Mouse (Mus musculus): Measurements from ENCODE around the gene Adamts1. TPM values are rescaled to one million over a fixed set of nuclear protein-coding genes. Genes with fewer than 3 reads are reported as not detected.

Gene Adamts1
- polyA plus RNA-seq (2016; fragmentation: Nextera tagmentation; extraction: Ambion mirVana): 22.8 and 26.7 TPM in 2 replicates

DNA sequence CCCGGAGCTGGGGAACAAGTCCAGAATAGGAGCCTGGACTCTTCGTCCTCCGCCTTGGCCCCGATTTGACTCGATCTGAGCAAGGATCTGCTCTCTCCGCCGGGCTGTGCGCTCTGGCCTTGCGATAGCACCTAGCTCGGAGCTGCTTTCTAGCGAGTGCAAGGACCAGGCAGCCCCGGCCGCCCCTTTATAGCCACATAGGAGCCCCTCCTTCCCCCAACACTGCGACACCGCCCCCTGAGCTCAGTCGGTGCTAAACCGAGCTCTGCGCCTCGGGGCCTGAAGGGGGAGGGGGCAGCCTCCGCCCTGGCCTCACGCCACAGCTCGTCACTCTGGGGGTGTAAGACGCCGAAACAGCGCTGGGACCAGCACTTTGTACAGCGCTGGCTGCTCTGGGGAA, at the start of gene Adamts1:
Gene Adamts1 (minus strand): TSS at position 160 of the 400 bp plus-strand sequence.
- WGBS: 1% methylated on average over 26 of the region's 26 CpGs
- peak; percentile 78 for ATAC-seq (ENCODE audit: low FRiP score)

DNA sequence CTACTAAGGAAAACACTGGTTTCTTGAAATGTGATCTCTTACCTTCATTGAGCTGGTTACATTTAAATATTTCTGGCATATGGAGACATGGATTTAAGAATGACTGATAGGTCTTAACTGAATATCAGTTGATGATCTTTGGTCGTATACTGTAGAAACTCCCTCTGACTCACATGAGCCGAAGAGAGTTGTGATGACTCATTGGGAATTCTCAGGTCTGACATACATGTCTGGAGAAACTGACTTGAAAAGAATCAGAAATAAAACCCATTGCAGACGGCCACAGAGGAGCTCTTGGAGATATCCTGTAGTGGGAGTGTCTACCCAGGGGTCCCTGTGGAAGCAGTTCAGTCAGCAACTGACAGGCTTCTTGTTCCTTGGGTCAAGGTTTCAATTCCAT, 24.2 kb upstream of the Adamts1 start:
- no peaks in the 10 kb centered on the region for H3K27me3 ChIP-seq
- H3K9ac ChIP-seq: no peak overlapping the region
- no peak for ATAC-seq (ENCODE audit: low FRiP score)
- WGBS: 75% methylated on average over 3 of the region's 3 CpGs
- H3K4me1 ChIP-seq: no peaks in the 10 kb centered on the region
- H3K4me3 ChIP-seq: no peak overlapping the region
- no peak overlapping the region for H3K4me2 ChIP-seq (replicated peaks)
- H3K27ac ChIP-seq: no peak overlapping the region
- no peaks in the 10 kb centered on the region for H3K36me3 ChIP-seq
- no peaks in the 10 kb centered on the region for H3K9me3 ChIP-seq (replicated peaks)

More for the DNA sequence above, at the start of gene Adamts1:
- Histone ChIP-seq H3K4me2 (replicated peaks) (peak within 1 kb of the TSS; percentile 99), H3K27ac (peak within 1 kb of the TSS; percentile 77), H3K27me3 (no peaks in the 10 kb centered on the region), H3K36me3 (peaks cover 3% of the 10 kb centered on the region; the same call in 1 of the 2 replicates), H3K9ac (peak within 1 kb of the TSS; percentile 70), H3K4me3 (peak within 1 kb of the TSS; percentile 62), H3K9me3 (replicated peaks) (no peaks in the 10 kb centered on the region), H3K4me1 (peaks cover 14% of the 10 kb centered on the region)

DNA sequence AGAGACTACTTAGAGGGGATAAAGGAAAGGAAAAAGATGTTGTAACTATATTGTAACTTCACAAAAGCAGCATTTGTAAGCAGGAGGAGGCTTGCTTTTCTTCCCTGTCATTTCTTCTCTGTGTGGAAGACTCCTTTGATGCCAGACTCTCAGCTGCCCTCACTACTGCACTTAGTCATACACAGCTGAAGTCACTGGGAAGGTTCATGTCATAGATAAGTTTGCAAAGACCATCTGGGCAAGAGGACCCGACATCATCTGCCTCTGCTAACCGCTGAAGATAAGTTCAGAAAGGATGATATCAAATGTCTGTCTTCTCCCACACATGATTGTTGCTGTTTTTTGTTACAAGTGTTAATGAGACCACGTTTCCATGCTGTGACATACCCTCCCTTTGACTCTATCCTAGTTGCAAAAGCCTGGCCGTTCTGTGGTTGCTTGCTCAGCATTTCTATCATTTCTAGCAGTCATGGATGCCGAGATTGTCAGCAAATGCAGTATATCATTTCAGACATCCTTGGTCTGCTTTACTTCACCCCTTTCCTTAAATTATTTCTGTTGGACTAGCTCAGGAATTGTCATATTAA, 19.5 kb upstream of the Adamts1 start:
- H3K4me3 ChIP-seq: no peak overlapping the region
- no peak overlapping the region for H3K27ac ChIP-seq
- H3K36me3 ChIP-seq: no peaks in the 10 kb centered on the region
- ATAC-seq (ENCODE audit: low FRiP score): no peak
- H3K27me3 ChIP-seq: no peaks in the 10 kb centered on the region
- H3K4me2 ChIP-seq (replicated peaks): no peak overlapping the region
- WGBS: 82% methylated on average over 5 of the region's 5 CpGs
- H3K9ac ChIP-seq: no peak overlapping the region
- H3K9me3 ChIP-seq (replicated peaks): no peaks in the 10 kb centered on the region
- H3K4me1 ChIP-seq: no peaks in the 10 kb centered on the region

- H3K4me2 ChIP-seq (replicated peaks): no peak overlapping the region
- no peak overlapping the region for H3K27ac ChIP-seq
- H3K4me3 ChIP-seq: no peak overlapping the region
- H3K9ac ChIP-seq: no peak overlapping the region
- H3K9me3 ChIP-seq (replicated peaks): no peaks in the 10 kb centered on the region
- 0 out of 2 replicates have a peak, but pooled peaks have one; percentile 35 for ATAC-seq (ENCODE audit: low FRiP score)
- no peaks in the 10 kb centered on the region for H3K4me1 ChIP-seq
- no peaks in the 10 kb centered on the region for H3K36me3 ChIP-seq
- WGBS: 62% methylated on average over 5 of the region's 5 CpGs
- H3K27me3 ChIP-seq: no peaks in the 10 kb centered on the region
Observed at GRCm38 (mm10) chr16:85819808-85820458, 17.0 kb upstream of the Adamts1 start.

GRCm38 (mm10) chr16:85814116-85814515, 11.2 kb upstream of the Adamts1 start:
- H3K36me3 ChIP-seq: no peaks in the 10 kb centered on the region
- no peaks in the 10 kb centered on the region for H3K27me3 ChIP-seq
- no peak overlapping the region for H3K4me2 ChIP-seq (replicated peaks)
- no peak overlapping the region for H3K9ac ChIP-seq
- WGBS: 91% methylated on average over 2 of the region's 2 CpGs
- no peak overlapping the region for H3K4me3 ChIP-seq
- no peak for ATAC-seq (ENCODE audit: low FRiP score)
- H3K27ac ChIP-seq: no peak overlapping the region
- H3K4me1 ChIP-seq: no peaks in the 10 kb centered on the region
- H3K9me3 ChIP-seq (replicated peaks): no peaks in the 10 kb centered on the region

DNA sequence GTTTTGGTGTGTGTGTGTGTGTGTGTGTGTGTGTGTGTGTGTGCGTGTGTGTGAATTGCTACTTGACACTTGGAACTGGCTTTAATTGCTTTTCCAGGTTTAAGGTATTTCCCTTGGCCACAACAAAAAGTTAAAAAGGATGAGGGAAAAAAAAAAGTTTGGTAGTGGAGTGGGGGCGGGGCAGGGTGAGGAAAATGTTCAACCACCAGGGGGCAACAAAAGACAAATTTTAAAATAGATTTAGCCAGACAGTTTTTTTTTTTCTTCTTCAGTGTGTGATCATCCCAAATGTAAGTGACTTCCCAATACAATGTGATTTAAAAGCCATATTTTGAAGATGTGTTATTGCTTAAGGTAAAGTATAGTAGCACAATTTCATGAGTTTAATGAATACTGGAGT, 4.7 kb upstream of the Adamts1 start:
- Histone ChIP-seq H3K9me3 (replicated peaks) (no peaks in the 10 kb centered on the region), H3K27ac (no peak overlapping the region), H3K4me3 (no peak overlapping the region), H3K27me3 (no peaks in the 10 kb centered on the region), H3K4me2 (replicated peaks) (peak overlapping the region; percentile 11; the same call in 1 of the 2 replicates), H3K36me3 (no peaks in the 10 kb centered on the region), H3K9ac (no peak overlapping the region), H3K4me1 (peaks cover 6% of the 10 kb centered on the region; the same call in 1 of the 2 replicates)
- WGBS: 20% methylated on average over 2 of the region's 2 CpGs
- ATAC-seq (ENCODE audit: low FRiP score): no peak

DNA sequence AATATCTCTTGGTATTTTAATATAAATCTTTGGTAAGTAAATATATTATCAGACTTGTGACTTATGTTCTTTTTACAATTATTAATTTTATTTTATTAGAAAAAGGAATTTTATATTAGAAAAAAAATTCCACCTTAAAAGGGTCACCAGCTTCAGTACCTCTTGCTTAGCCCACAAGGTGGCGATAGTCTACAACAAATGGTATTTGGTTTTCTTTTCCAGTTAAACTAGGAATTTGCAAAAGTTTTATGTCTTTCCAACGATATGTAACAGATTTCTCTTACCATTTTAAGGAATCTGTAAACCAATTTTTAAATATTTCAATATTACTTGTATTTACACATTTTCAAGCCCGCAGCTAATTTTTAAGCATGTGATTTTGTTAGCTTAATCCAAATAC, 4.2 kb upstream of the Adamts1 start:
- 22% methylated on average over 3 of the region's 3 CpGs for WGBS
- no peak overlapping the region for H3K4me3 ChIP-seq
- no peaks in the 10 kb centered on the region for H3K9me3 ChIP-seq (replicated peaks)
- peaks cover 9% of the 10 kb centered on the region for H3K4me1 ChIP-seq
- H3K27ac ChIP-seq: no peak overlapping the region
- ATAC-seq (ENCODE audit: low FRiP score): no peak
- H3K27me3 ChIP-seq: no peaks in the 10 kb centered on the region
- H3K4me2 ChIP-seq (replicated peaks): 0 out of 2 replicates have a peak overlapping the region, but pooled peaks have one; percentile 11
- H3K9ac ChIP-seq: no peak overlapping the region
- no peaks in the 10 kb centered on the region for H3K36me3 ChIP-seq

- no peak overlapping the region for H3K4me2 ChIP-seq (replicated peaks)
- H3K4me1 ChIP-seq: peaks cover 14% of the 10 kb centered on the region
- no peak overlapping the region for H3K4me3 ChIP-seq
- WGBS: 91% methylated on average over 2 of the region's 2 CpGs
- no peaks in the 10 kb centered on the region for H3K36me3 ChIP-seq
- H3K27me3 ChIP-seq: no peaks in the 10 kb centered on the region
- no peak overlapping the region for H3K27ac ChIP-seq
- no peak overlapping the region for H3K9ac ChIP-seq
- no peak for ATAC-seq (ENCODE audit: low FRiP score)
- H3K9me3 ChIP-seq (replicated peaks): no peaks in the 10 kb centered on the region
Observed at GRCm38 (mm10) chr16:85805581-85805980, 2.7 kb upstream of the Adamts1 start.

DNA sequence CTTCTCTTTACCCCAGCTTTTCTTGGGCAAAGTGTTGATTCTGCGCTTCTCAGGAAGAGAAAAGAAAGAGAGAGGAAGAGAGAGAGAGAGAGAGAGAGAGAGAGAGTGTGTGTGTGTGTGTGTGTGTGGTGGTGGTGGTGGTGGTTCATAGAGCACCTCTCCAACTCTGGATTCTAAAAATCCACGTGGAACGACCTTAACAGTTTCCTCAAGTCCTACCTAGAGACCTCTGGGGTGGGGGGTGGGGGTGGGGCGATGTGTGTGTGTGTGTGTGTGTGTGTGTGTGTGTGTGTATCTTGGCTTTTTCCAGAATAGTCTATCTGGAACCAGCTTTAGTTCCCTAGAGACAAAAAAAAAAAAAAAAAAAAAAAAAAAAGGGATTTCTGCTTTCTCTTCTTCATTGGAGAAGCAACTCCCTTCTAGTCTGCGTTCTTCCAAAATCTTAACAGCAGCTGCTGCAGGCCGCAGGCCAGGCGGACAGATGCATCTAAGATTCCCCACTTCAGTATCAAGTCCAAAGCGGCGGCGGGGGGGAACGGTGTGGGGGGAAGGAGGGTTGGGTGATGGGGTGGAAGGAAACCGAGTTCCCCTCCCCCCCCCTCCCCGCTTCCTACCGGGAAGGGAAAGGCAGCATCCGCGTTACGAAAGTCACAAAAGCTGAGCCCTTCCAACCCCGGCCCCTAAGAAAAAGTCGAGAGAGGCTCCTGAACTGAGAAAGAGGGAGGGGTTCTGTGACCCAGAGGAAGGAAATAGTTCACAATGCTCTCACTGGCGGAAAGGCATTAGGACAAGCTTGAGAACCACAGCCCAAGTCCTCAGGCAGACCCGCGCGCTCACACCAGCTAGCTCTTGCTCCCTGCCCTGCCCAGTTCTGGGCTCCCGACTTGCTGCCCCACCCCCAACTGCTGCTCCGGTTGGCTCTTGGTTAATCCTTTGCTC, 969 bp upstream of the Adamts1 start:
- Histone ChIP-seq H3K4me3 (peak overlapping the region; percentile 62), H3K9me3 (replicated peaks) (no peaks in the 10 kb centered on the region), H3K27ac (peak overlapping the region; percentile 77), H3K4me1 (peaks cover 14% of the 10 kb centered on the region), H3K27me3 (no peaks in the 10 kb centered on the region), H3K36me3 (no peaks in the 10 kb centered on the region), H3K9ac (peak overlapping the region; percentile 70), H3K4me2 (replicated peaks) (peak overlapping the region; percentile 99)
- ATAC-seq (ENCODE audit: low FRiP score): 0 out of 2 replicates have a peak, but pooled peaks have one; percentile 2
- WGBS: 1% methylated on average over 24 of the region's 25 CpGs

- Histone ChIP-seq H3K27me3 (no peaks in the 10 kb centered on the region), H3K36me3 (peaks cover 9% of the 10 kb centered on the region; the same call in 1 of the 2 replicates), H3K27ac (peak overlapping the region; percentile 77), H3K4me2 (replicated peaks) (peak overlapping the region; percentile 99), H3K4me1 (peaks cover 14% of the 10 kb centered on the region), H3K4me3 (peak overlapping the region; percentile 62), H3K9me3 (replicated peaks) (no peaks in the 10 kb centered on the region), H3K9ac (peak overlapping the region; percentile 70)
- ATAC-seq (ENCODE audit: low FRiP score): peak; percentile 21
- under 1% methylated on average over 67 of the region's 67 CpGs for WGBS
Observed at GRCm38 (mm10) chr16:85801971-85802811, 722 bp downstream of the Adamts1 start.

- under 1% methylated on average over 23 of the region's 23 CpGs for WGBS
- Histone ChIP-seq H3K4me1 (peaks cover 14% of the 10 kb centered on the region), H3K4me3 (peak overlapping the region; percentile 62), H3K27ac (peak overlapping the region; percentile 57), H3K4me2 (replicated peaks) (peak overlapping the region; percentile 99), H3K9me3 (replicated peaks) (no peaks in the 10 kb centered on the region), H3K9ac (peak overlapping the region; percentile 70), H3K27me3 (no peaks in the 10 kb centered on the region), H3K36me3 (peaks cover 9% of the 10 kb centered on the region; the same call in 1 of the 2 replicates)
- ATAC-seq (ENCODE audit: low FRiP score): peak; percentile 76
Observed at GRCm38 (mm10) chr16:85801252-85801651, 1.7 kb downstream of the Adamts1 start.
